Mouse (Mus musculus) MEL (cell line): Measurements from ENCODE around the gene Gm28374.

Source experiments
- CHD1 ChIP-seq: IDR thresholded peaks from 2 replicates; pipeline ENCODE4 v1.6.1; 2012; ENCODE audit warnings: low read depth, mild to moderate bottlenecking, inconsistent platforms, low read length, improper control_type of control experiment
- CTCF ChIP-seq, 3 experiments: IDR thresholded peaks in 2 of 3; conservative IDR thresholded peaks in 1 of 3; 2 replicates each; pipeline ENCODE4 v1.5.1; 2011 to 2012; ENCODE audit warnings: low read length in 3 of 3, low read depth in 2 of 3, mild to moderate bottlenecking in 2 of 3, improper control_type of control experiment in 1 of 3, inconsistent platforms in 1 of 3, mixed read lengths in 1 of 3, moderate library complexity in 1 of 3; ENCODE audit not compliant: control insufficient read depth in 1 of 3, insufficient read depth in 1 of 3, poor library complexity in 1 of 3, severe bottlenecking in 1 of 3
- EP300 ChIP-seq, 2 experiments: IDR thresholded peaks; 2 replicates each; pipeline ENCODE4 v1.6.1; 2011; ENCODE audit warnings: improper control_type of control experiment in 2 of 2, low read length in 2 of 2, low read depth in 1 of 2, mild to moderate bottlenecking in 1 of 2
- GATA1 ChIP-seq: IDR thresholded peaks from 2 replicates; pipeline ENCODE4 v1.6.1; 2011; ENCODE audit warnings: low read depth, low read length, improper control_type of control experiment
- MAZ ChIP-seq: IDR thresholded peaks from 2 replicates; pipeline ENCODE4 v1.6.1; 2012; ENCODE audit warnings: low read depth, mild to moderate bottlenecking, inconsistent platforms, low read length, improper control_type of control experiment
- MYB ChIP-seq: IDR thresholded peaks from 2 replicates; pipeline ENCODE4 v1.6.1; 2011; ENCODE audit warnings: mild to moderate bottlenecking, low read depth, low read length, improper control_type of control experiment
- POLR2A ChIP-seq, 2 experiments: IDR thresholded peaks; 2 replicates each; pipeline ENCODE4 v1.6.1; 2011 to 2012; ENCODE audit warnings: low read length in 2 of 2, mild to moderate bottlenecking in 2 of 2, control low read depth in 1 of 2, improper control_type of control experiment in 1 of 2, low read depth in 1 of 2, moderate library complexity in 1 of 2; ENCODE audit not compliant: control insufficient read depth in 1 of 2, insufficient read depth in 1 of 2, poor library complexity in 1 of 2
- ZKSCAN1 ChIP-seq: IDR thresholded peaks from 2 replicates; pipeline ENCODE4 v1.6.1; 2012; ENCODE audit warnings: low read depth, mild to moderate bottlenecking, inconsistent platforms, low read length, improper control_type of control experiment, moderate library complexity
- ZNF384 ChIP-seq: IDR thresholded peaks from 2 replicates; pipeline ENCODE4 v1.6.1; 2012; ENCODE audit warnings: low read depth, mild to moderate bottlenecking, inconsistent platforms, low read length, improper control_type of control experiment

DNA sequence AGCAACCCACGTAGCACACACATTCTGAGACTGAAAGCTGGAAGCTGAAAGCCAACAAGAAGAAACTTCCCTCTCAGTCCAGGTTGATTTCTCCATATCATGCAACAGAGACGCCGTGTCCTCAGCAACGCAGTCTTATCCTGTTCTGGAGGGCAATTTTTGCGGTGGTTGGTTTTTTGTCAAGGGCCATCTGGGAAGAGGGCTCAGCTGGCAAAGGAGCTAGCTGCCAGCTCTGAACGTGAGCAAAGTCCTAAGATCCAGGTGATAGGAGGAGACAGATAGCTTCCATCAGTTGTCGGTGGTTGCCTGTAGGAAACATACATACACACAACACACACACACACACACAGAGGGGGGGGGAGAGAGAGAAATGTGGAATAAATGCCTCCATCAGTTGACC is 43.7 kb downstream of the Gm28374 start:
- TF ChIP-seq EP300 (IDR thresholded peaks at IDR 0.05; ENCODE audit: low read depth in 1 of 2, low read length in 2 of 2) = no peak
- TF ChIP-seq POLR2A (IDR thresholded peaks at IDR 0.05; ENCODE audit: control insufficient read depth in 1 of 2, insufficient read depth in 1 of 2, low read depth in 1 of 2, low read length in 2 of 2, poor library complexity in 1 of 2) = no peak
- TF ChIP-seq CHD1 = no peak
- TF ChIP-seq MAZ = no peak
- TF ChIP-seq MYB = no peak
- TF ChIP-seq ZNF384 = no peak
- TF ChIP-seq CTCF (IDR thresholded peaks at IDR 0.05 in 2 of 3, conservative IDR thresholded peaks at IDR 0.05 in 1 of 3; ENCODE audit: control insufficient read depth in 1 of 3, insufficient read depth in 1 of 3, low read depth in 2 of 3, low read length in 3 of 3, poor library complexity in 1 of 3, severe bottlenecking in 1 of 3) = no peak
- no peak for TF ChIP-seq GATA1
- no peak for TF ChIP-seq ZKSCAN1
